Mouse (Mus musculus): ENCODE measurements around the gene Nqo1.

Nqo1 gene

GRCm38 (mm10) chr8:107405935-107406334, 2.9 kb upstream of the Nqo1 start:
- in situ Hi-C loops (cut with MboI, MseI) = no loop called here

GRCm38 (mm10) chr8:107404057-107404456, 1.1 kb upstream of the Nqo1 start:
- in situ Hi-C loops (cut with MboI, MseI) = no loop called here

GRCm38 (mm10) chr8:107401866-107402265, 1.1 kb downstream of the Nqo1 start:
- in situ Hi-C loops (cut with MboI, MseI) = no loop called here

GRCm38 (mm10) chr8:107399495-107399894, 3.5 kb downstream of the Nqo1 start:
- in situ Hi-C loops (cut with MboI, MseI) = loop anchor here (5.0 kb wide), 1 partner anchor 53 kb away; no protein-coding TSS in a partner anchor

GRCm38 (mm10) chr8:107397665-107398064, 5.3 kb downstream of the Nqo1 start:
- in situ Hi-C loops (cut with MboI, MseI) = loop anchor here (5.0 kb wide), 1 partner anchor 55 kb away; no protein-coding TSS in a partner anchor

- in situ Hi-C loops (cut with MboI, MseI) = loop anchor here (5.0 kb wide), 1 partner anchor 56 kb away; no protein-coding TSS in a partner anchor
Measured at GRCm38 (mm10) chr8:107396106-107396670, 6.8 kb downstream of the Nqo1 start.

- in situ Hi-C loops (cut with MboI, MseI) = loop anchor here (5.0 kb wide), 1 partner anchor 57 kb away; no protein-coding TSS in a partner anchor
Measured at GRCm38 (mm10) chr8:107395397-107395796, 7.6 kb downstream of the Nqo1 start.

- in situ Hi-C loops (cut with MboI, MseI) = no loop called here
Measured at GRCm38 (mm10) chr8:107391136-107391516, 11.9 kb downstream of the Nqo1 start.

GRCm38 (mm10) chr8:107390476-107391135, 12.4 kb downstream of the Nqo1 start:
- in situ Hi-C loops (cut with MboI, MseI) = no loop called here

- in situ Hi-C loops (cut with MboI, MseI) = no loop called here
Measured at GRCm38 (mm10) chr8:107389557-107389956, 13.4 kb downstream of the Nqo1 start.

- in situ Hi-C loops (cut with MboI, MseI) = no loop called here
Measured at GRCm38 (mm10) chr8:107387861-107388260, 15.1 kb downstream of the Nqo1 start.

GRCm38 (mm10) chr8:107386642-107387041, 16.4 kb downstream of the Nqo1 start:
- in situ Hi-C loops (cut with MboI, MseI) = no loop called here

- in situ Hi-C loops (cut with MboI, MseI) = no loop called here
Measured at GRCm38 (mm10) chr8:107386171-107386570, 16.8 kb downstream of the Nqo1 start.

GRCm38 (mm10) chr8:107385063-107385462, 17.9 kb downstream of the Nqo1 start:
- in situ Hi-C loops (cut with MboI, MseI) = no loop called here

GRCm38 (mm10) chr8:107384651-107385050, 18.4 kb downstream of the Nqo1 start:
- in situ Hi-C loops (cut with MboI, MseI) = no loop called here

- in situ Hi-C loops (cut with MboI, MseI) = no loop called here
Measured at GRCm38 (mm10) chr8:107382898-107383297, 20.1 kb downstream of the Nqo1 start.

GRCm38 (mm10) chr8:107381666-107382065, 21.3 kb downstream of the Nqo1 start:
- in situ Hi-C loops (cut with MboI, MseI) = no loop called here

- in situ Hi-C loops (cut with MboI, MseI) = no loop called here
Measured at GRCm38 (mm10) chr8:107380734-107381133, 22.3 kb downstream of the Nqo1 start.

- in situ Hi-C loops (cut with MboI, MseI) = no loop called here
Measured at GRCm38 (mm10) chr8:107377346-107377745, 25.7 kb downstream of the Nqo1 start.

- in situ Hi-C loops (cut with MboI, MseI) = loop anchor here (25.0 kb wide), 2 partner anchors 458 to 658 kb away; no protein-coding TSS in a partner anchor
Measured at GRCm38 (mm10) chr8:107370311-107370710, 32.7 kb downstream of the Nqo1 start.
